Mouse (Mus musculus) ES-E14 (cell line): ENCODE measurements around the gene Pomgnt1. TPM values are rescaled to one million over a fixed set of nuclear protein-coding genes. Genes with fewer than 3 reads are reported as not detected.

Source experiments
- DNase-seq: peaks from one replicate; pipeline ENCODE4 v3.0.0-alpha.2; 2013; ENCODE audit warnings: low read depth, low spot score
- H3K27ac ChIP-seq: 2 replicates; pipeline ENCODE4 v1.5.1; 2012; ENCODE audit warnings: low read depth, mild to moderate bottlenecking, low read length, moderate library complexity, mixed read lengths; ENCODE audit not compliant: poor library complexity, insufficient read depth, severe bottlenecking
- H3K36me3 ChIP-seq: 2 replicates; pipeline ENCODE4 v1.6.1; 2012; ENCODE audit warnings: mild to moderate bottlenecking, low read length, moderate library complexity, mixed read lengths; ENCODE audit not compliant: control insufficient read depth, poor library complexity, insufficient read depth, severe bottlenecking
- H3K4me1 ChIP-seq, 2 experiments: fragments of 150-350 bp in 1 of 2; sonication (generic) in 1 of 2; 2 replicates each; pipeline ENCODE4 v1.6.1; 2012; ENCODE audit warnings: low read length in 2 of 2, mild to moderate bottlenecking in 1 of 2, mixed read lengths in 1 of 2; ENCODE audit not compliant: control insufficient read depth in 2 of 2, insufficient read depth in 2 of 2, poor library complexity in 1 of 2
- H3K4me3 ChIP-seq, 2 experiments: fragments of 150-350 bp in 1 of 2; sonication (generic) in 1 of 2; 2 replicates each; pipeline ENCODE4 v1.5.1; 2012; ENCODE audit warnings: low read length in 2 of 2, low read depth in 1 of 2, mild to moderate bottlenecking in 1 of 2, mixed read lengths in 1 of 2; ENCODE audit not compliant: insufficient read depth in 1 of 2, poor library complexity in 1 of 2, severe bottlenecking in 1 of 2
- H3K9ac ChIP-seq: 2 replicates; pipeline ENCODE4 v1.6.1; 2012; ENCODE audit warnings: low read depth, mild to moderate bottlenecking, low read length, mixed read lengths; ENCODE audit not compliant: poor library complexity, insufficient read depth, severe bottlenecking
- H3K9me3 ChIP-seq: fragments of 150-350 bp; sonication (generic); 2 replicates; pipeline ENCODE4 v1.6.1; 2012; ENCODE audit warnings: low read depth, mild to moderate bottlenecking, low read length; ENCODE audit not compliant: control insufficient read depth, insufficient read depth
- CHD2 ChIP-seq: IDR thresholded peaks from 2 replicates; pipeline ENCODE4 v1.6.1; 2014; ENCODE audit warnings: mild to moderate bottlenecking, low read depth, low read length, inconsistent platforms
- HCFC1 ChIP-seq: IDR thresholded peaks from 2 replicates; pipeline ENCODE4 v1.6.1; 2012; ENCODE audit warnings: low read length, inconsistent platforms, borderline replicate concordance; ENCODE audit not compliant: insufficient read depth
- MAFK ChIP-seq: IDR thresholded peaks from 2 replicates; pipeline ENCODE4 v1.6.1; 2014; ENCODE audit warnings: mild to moderate bottlenecking, low read depth, low read length, inconsistent platforms; ENCODE audit not compliant: insufficient read depth
- ZC3H11A ChIP-seq: IDR thresholded peaks from 2 replicates; pipeline ENCODE4 v1.6.1; 2012; ENCODE audit warnings: low read depth, mild to moderate bottlenecking, inconsistent platforms, low read length, borderline replicate concordance
- ZNF384 ChIP-seq: IDR thresholded peaks from 2 replicates; pipeline ENCODE4 v1.6.1; 2012; ENCODE audit warnings: low read depth, low read length, inconsistent platforms
- in situ Hi-C, 2 experiments: fragments of 600-800 bp; cut with MboI; formaldehyde crosslinking; loops; one replicate each; pipeline ENCODE4 v1.15.1; 2025; ENCODE audit warnings: low sequenced_read_pairs in 2 of 2, inconsistent platforms in 1 of 2; ENCODE audit not compliant: unreplicated experiment in 2 of 2
- total RNA-seq: library from RNA; depleted of rRNA; stranded (reverse); fragments of 300-350 nt; gene quantifications from 2 replicates; pipeline ENCODE4 v1.2.3, GENCODE M21; 2012

Pomgnt1 gene
- total RNA-seq, 1 experiment: 48.6 TPM

DNA sequence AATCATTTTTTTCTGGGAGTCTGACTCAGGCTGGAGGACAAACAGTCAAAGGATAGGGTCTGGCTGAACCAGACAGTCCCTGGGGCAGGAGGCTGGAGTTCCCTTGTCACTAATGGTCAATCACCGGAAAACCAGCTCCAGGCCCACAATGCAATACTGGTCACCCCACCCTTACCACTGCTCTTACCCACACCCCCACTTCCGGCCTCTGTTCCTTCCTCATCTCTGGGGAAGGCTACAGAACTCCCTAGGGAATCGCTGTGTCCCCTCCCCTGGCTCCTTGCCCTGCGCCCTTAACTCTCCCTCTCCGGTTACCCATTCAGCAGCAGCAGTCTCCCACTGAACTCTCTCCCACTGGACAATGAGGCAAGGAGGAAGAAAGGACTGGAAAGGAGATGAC, 53.5 kb downstream of the Pomgnt1 start:
- in situ Hi-C loops: no loop called here
- Histone ChIP-seq H3K4me1 (peaks cover 7 to 33% of the 10 kb centered on the region in 2 experiments; a peak in 3 of 4 replicates), H3K36me3 (no peaks in the 10 kb centered on the region), H3K9me3 (no peaks in the 10 kb centered on the region), H3K9ac (peak overlapping the region; percentile 78), H3K27ac (peak overlapping the region; percentile 82), H3K4me3 (peak overlapping the region; percentile 47 to 62; a peak in 3 of 4 replicates)
- DNase-seq: no peak
- TF ChIP-seq ZNF384 (no peak), HCFC1 (no peak), ZC3H11A (no peak), MAFK (no peak), CHD2 (no peak)

DNA sequence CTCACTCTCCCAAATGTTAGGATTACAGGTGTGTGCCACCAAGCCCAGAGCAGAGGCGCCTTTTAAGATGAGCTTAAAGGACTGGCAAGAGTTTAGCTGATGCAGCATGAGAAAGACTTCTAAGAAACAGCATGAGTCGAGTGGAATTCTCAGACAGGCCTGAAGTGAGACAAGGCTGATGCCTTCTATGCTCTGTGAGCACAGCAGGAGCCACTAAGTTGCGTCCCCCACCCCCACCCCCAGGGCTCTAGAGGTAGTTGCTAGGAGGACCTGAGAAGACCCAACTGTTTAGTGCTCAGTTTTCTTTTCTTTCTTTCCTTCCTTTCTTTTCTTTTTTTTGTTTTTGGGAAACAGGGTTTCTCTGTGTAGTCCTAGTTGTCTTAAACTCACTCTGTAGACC, 58.4 kb downstream of the Pomgnt1 start:
- no peak for DNase-seq
- Histone ChIP-seq H3K4me1 (peaks cover 8 to 11% of the 10 kb centered on the region in 2 experiments; a peak in 2 of 4 replicates), H3K9me3 (no peaks in the 10 kb centered on the region), H3K4me3 (no peak overlapping the region), H3K27ac (no peak overlapping the region), H3K9ac (no peak overlapping the region), H3K36me3 (no peaks in the 10 kb centered on the region)
- in situ Hi-C loops: no loop called here
- TF ChIP-seq HCFC1 (no peak), CHD2 (no peak), ZNF384 (no peak), MAFK (no peak; the same call in 1 of the 2 replicates), ZC3H11A (no peak)

DNA sequence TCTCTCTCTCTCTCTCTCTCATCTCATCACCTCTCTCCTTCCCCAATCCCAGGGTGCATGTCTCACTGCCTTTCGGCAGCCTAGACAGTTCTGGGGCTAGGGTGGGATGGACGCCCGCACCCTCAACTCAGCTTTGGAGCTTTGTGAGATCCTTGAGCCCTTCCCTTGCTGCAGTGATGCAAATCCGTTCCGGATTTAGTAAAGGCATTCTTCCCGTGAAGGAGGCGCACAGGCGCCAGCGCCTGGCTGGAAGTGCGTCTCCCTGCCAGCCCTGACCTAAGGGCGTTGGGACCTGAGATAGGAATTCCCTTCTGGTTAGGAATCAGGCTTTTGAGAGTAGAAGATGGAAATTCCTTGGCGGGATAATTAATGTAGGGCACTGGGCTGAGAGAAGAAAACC, 59.1 kb downstream of the Pomgnt1 start:
- Histone ChIP-seq H3K9me3 (no peaks in the 10 kb centered on the region), H3K9ac (peak overlapping the region; percentile 21; the same call in 1 of the 2 replicates), H3K36me3 (no peaks in the 10 kb centered on the region), H3K27ac (no peak overlapping the region), H3K4me1 (peaks cover 8% of the 10 kb centered on the region in 2 experiments; a peak in 2 of 4 replicates), H3K4me3 (peak overlapping the region in 1 of 2 experiments; percentile 80; a peak in 3 of 4 replicates)
- DNase-seq: no peak
- in situ Hi-C loops: no loop called here
- TF ChIP-seq HCFC1: no peak
- TF ChIP-seq ZC3H11A: no peak
- TF ChIP-seq ZNF384: no peak
- TF ChIP-seq CHD2: no peak
- no peak for TF ChIP-seq MAFK

- in situ Hi-C loops: no loop called here
- Histone ChIP-seq H3K4me1 (peaks cover 6 to 8% of the 10 kb centered on the region in 2 experiments; a peak in 2 of 4 replicates), H3K36me3 (no peaks in the 10 kb centered on the region), H3K9me3 (no peaks in the 10 kb centered on the region), H3K4me3 (no peak overlapping the region), H3K9ac (no peak overlapping the region), H3K27ac (no peak overlapping the region)
- DNase-seq: no peak
- TF ChIP-seq ZNF384 (no peak), ZC3H11A (no peak), MAFK (no peak), HCFC1 (no peak), CHD2 (no peak)
Observed at GRCm38 (mm10) chr4:116185083-116185482, 61.4 kb downstream of the Pomgnt1 start.

GRCm38 (mm10) chr4:116192286-116192835, 68.7 kb downstream of the Pomgnt1 start:
- no peak overlapping the region for H3K9ac ChIP-seq
- H3K4me3 ChIP-seq: no peak overlapping the region
- H3K36me3 ChIP-seq: no peaks in the 10 kb centered on the region
- no peak overlapping the region for H3K27ac ChIP-seq
- H3K9me3 ChIP-seq: no peaks in the 10 kb centered on the region
- no peaks in the 10 kb centered on the region for H3K4me1 ChIP-seq
- TF ChIP-seq MAFK (no peak), ZNF384 (no peak), CHD2 (no peak), HCFC1 (no peak), ZC3H11A (no peak)
- in situ Hi-C loops: no loop called here
- no peak for DNase-seq
